Mouse (Mus musculus) testis, adult 2 months (tissue): ENCODE results near the gene 4930558K02Rik.

Experiments used
- CTCF ChIP-seq: fragments of 200-500 bp; IDR thresholded peaks from 2 replicates; pipeline ENCODE4 v1.5.1; 2012; ENCODE audit warnings: low read depth, mild to moderate bottlenecking, inconsistent platforms, low read length, moderate library complexity; ENCODE audit not compliant: control insufficient read depth, insufficient read depth, insufficient replicate concordance
- POLR2A ChIP-seq: fragments of 200-500 bp; IDR thresholded peaks from 2 replicates; pipeline ENCODE4 v1.6.1; 2012; ENCODE audit warnings: low read depth, mild to moderate bottlenecking, inconsistent platforms, low read length, moderate library complexity; ENCODE audit not compliant: control insufficient read depth

- no peak for TF ChIP-seq POLR2A
- TF ChIP-seq CTCF = no peak
These were observed 610 bp upstream of the 4930558K02Rik start for GRCm38 (mm10) chr1:161980046-161980445.
